Mouse (Mus musculus): ENCODE measurements around the gene Fam120b. TPM values are rescaled to one million over a fixed set of nuclear protein-coding genes. Genes with fewer than 3 reads are reported as not detected.
A peak's percentile ranks its signal among the peaks of the same experiment; 100 is the strongest.

Fam120b gene
- polyA plus RNA-seq, 1 experiment from 2014 or later = 44.4 TPM

DNA sequence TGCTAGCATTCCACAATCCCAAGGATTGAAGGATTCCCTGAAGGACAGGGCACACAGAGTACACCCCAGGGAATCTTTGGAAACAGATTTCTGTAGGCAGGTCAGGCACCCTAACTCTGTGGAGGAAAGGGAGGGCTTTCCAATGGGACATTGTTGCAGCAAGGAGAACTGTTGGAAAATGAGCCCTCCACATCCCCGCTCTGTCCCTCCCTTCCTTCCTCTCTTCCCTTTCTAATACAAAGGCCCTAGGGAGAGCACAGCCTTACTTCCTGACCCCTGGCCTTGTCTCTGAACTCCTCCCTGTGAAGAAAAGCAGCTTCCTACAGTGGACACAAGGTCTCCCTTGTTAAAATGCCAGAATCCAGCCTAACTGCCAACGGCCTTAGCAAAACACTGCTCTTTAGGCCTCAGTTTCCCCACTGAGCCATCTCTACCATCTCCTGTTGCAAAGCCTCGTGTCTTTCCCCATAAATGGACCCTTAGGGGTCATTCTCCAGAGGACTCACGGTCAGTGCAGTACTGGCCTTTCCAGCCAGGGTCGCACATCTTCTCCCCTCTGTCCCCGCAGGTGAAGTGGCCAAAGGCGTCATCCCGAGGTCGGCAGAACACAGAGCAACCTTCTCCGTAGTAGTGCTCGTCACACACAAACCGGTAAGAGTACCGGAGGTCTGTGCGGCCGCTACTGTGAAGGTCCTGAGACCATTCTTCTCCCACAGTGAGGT is 22.9 kb upstream of the Fam120b start:
- H3K9ac ChIP-seq = peak overlapping the region; percentile 97
- 52% methylated on average over 15 of the region's 15 CpGs for WGBS
- no peaks in the 10 kb centered on the region for H3K27me3 ChIP-seq
- H3K27ac ChIP-seq = 0 out of 2 replicates have a peak overlapping the region, but pooled peaks have one; percentile 18
- no peak for ATAC-seq (ENCODE audit: low FRiP score)
- peak overlapping the region; percentile 85 for H3K4me3 ChIP-seq
- H3K4me1 ChIP-seq (replicated peaks) = peaks cover 67% of the 10 kb centered on the region
- H3K4me2 ChIP-seq = peak overlapping the region; percentile 88
- peaks cover 33% of the 10 kb centered on the region for H3K36me3 ChIP-seq
- H3K9me3 ChIP-seq = no peaks in the 10 kb centered on the region

DNA sequence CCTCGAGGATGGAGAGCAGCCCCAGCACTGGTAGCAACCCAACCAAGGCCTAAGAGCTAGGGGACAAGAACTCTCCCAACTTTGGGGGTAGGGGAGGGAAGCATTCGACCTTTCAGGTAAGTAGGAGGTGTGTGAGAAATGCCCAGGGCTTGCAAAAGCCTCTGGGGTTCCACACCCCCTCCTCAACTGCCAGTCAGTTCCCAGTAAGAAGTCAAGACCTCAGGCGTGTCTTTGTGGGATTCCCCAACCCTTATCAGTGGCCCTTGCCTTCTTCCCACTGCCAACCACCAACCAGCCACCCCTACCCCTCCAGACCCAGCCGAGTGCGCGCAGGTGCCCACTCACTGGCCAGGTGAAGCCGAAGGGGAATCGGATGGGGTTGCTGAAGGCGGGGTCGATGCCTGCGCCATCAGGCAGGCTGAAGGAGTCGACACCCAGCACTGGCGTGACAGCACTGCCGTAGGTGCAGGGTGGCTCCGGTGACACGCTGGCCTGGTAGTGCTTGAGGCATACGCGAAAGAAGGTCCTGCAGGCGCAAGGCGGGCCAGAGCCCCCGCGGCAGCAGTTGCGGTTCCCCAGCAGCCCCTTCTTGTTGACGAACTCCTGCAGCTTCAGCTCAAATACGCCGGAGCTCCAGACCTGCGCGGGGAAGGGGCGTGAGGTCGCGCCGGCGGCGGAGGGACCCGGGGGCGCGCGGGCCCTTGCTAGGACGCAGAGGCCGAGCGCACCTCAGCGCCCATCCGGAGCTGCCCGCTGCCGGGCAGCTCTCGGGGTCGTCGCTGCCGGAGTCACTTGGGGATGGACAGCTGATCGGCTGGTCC is 21.5 kb upstream of the Fam120b start:
- no peak for ATAC-seq (ENCODE audit: low FRiP score)

GRCm38 (mm10) chr17:15375224-15375623 is 20.8 kb upstream of the Fam120b start:
- peak overlapping the region; percentile 88 for H3K4me2 ChIP-seq
- peak overlapping the region; percentile 85 for H3K4me3 ChIP-seq
- H3K9ac ChIP-seq = peak overlapping the region; percentile 97
- no peaks in the 10 kb centered on the region for H3K27me3 ChIP-seq
- WGBS = under 1% methylated on average over 18 of the region's 18 CpGs
- no peak for ATAC-seq (ENCODE audit: low FRiP score)
- H3K36me3 ChIP-seq = peaks cover 12% of the 10 kb centered on the region
- peaks cover 77% of the 10 kb centered on the region for H3K4me1 ChIP-seq (replicated peaks)
- peak overlapping the region; percentile 99 for H3K27ac ChIP-seq
- H3K9me3 ChIP-seq = no peaks in the 10 kb centered on the region

More for the DNA sequence above, 21.5 kb upstream of the Fam120b start:
- Histone ChIP-seq H3K27ac (peak overlapping the region; percentile 99), H3K27me3 (no peaks in the 10 kb centered on the region), H3K4me1 (replicated peaks) (peaks cover 78% of the 10 kb centered on the region), H3K9ac (peak overlapping the region; percentile 97), H3K4me3 (peak overlapping the region; percentile 85), H3K36me3 (peaks cover 19% of the 10 kb centered on the region), H3K9me3 (no peaks in the 10 kb centered on the region), H3K4me2 (peak overlapping the region; percentile 88)
- under 1% methylated on average over 50 of the region's 50 CpGs for WGBS

GRCm38 (mm10) chr17:15375701-15376493 is 20.1 kb upstream of the Fam120b start:
- under 1% methylated on average over 69 of the region's 69 CpGs for WGBS
- peak; percentile 64 for ATAC-seq (ENCODE audit: low FRiP score)
- no peaks in the 10 kb centered on the region for H3K9me3 ChIP-seq
- peak overlapping the region; percentile 85 for H3K4me3 ChIP-seq
- H3K27me3 ChIP-seq = no peaks in the 10 kb centered on the region
- peak overlapping the region; percentile 88 for H3K4me2 ChIP-seq
- H3K4me1 ChIP-seq (replicated peaks) = peaks cover 77% of the 10 kb centered on the region
- H3K36me3 ChIP-seq = peaks cover 5% of the 10 kb centered on the region
- H3K27ac ChIP-seq = peak overlapping the region; percentile 99
- H3K9ac ChIP-seq = peak overlapping the region; percentile 97

- Histone ChIP-seq H3K36me3 (peaks cover 1% of the 10 kb centered on the region; the same call in 1 of the 2 replicates), H3K4me2 (peak within 1 kb of the TSS; percentile 88), H3K9me3 (no peaks in the 10 kb centered on the region), H3K4me3 (peak within 1 kb of the TSS; percentile 85), H3K9ac (peak within 1 kb of the TSS; percentile 97), H3K4me1 (replicated peaks) (peaks cover 80% of the 10 kb centered on the region), H3K27ac (peak within 1 kb of the TSS; percentile 99), H3K27me3 (no peaks in the 10 kb centered on the region)
- peak; percentile 44 for ATAC-seq (ENCODE audit: low FRiP score)
- WGBS = under 1% methylated on average over 36 of the region's 36 CpGs
These were observed 19.4 kb upstream of the Fam120b start, which contains the start of gene Dll1 for GRCm38 (mm10) chr17:15376494-15377181. Dll1 (minus strand) TSS chr17:15376872.

GRCm38 (mm10) chr17:15377901-15378300 is 18.1 kb upstream of the Fam120b start:
- Histone ChIP-seq H3K9ac (peak overlapping the region; percentile 97; the same call in 1 of the 2 replicates), H3K4me2 (peak overlapping the region; percentile 88), H3K4me3 (0 out of 2 replicates have a peak overlapping the region, but pooled peaks have one; percentile 85), H3K4me1 (replicated peaks) (peaks cover 76% of the 10 kb centered on the region), H3K27me3 (peaks cover 4% of the 10 kb centered on the region), H3K36me3 (no peaks in the 10 kb centered on the region), H3K27ac (peak overlapping the region; percentile 99), H3K9me3 (no peaks in the 10 kb centered on the region)
- no peak for ATAC-seq (ENCODE audit: low FRiP score)
- WGBS = 0% methylated on average over 1 of the region's 1 CpGs

- H3K27ac ChIP-seq = peak overlapping the region; percentile 99
- 0 out of 2 replicates have a peak overlapping the region, but pooled peaks have one; percentile 88 for H3K4me2 ChIP-seq
- H3K4me1 ChIP-seq (replicated peaks) = peaks cover 69% of the 10 kb centered on the region
- H3K9me3 ChIP-seq = no peaks in the 10 kb centered on the region
- no peaks in the 10 kb centered on the region for H3K36me3 ChIP-seq
- H3K9ac ChIP-seq = no peak overlapping the region
- no peak for ATAC-seq (ENCODE audit: low FRiP score)
- no peak overlapping the region for H3K4me3 ChIP-seq
- peaks cover 5% of the 10 kb centered on the region for H3K27me3 ChIP-seq
- 1% methylated on average over 15 of the region's 15 CpGs for WGBS
These were observed 17.4 kb upstream of the Fam120b start for GRCm38 (mm10) chr17:15378413-15379109.

DNA sequence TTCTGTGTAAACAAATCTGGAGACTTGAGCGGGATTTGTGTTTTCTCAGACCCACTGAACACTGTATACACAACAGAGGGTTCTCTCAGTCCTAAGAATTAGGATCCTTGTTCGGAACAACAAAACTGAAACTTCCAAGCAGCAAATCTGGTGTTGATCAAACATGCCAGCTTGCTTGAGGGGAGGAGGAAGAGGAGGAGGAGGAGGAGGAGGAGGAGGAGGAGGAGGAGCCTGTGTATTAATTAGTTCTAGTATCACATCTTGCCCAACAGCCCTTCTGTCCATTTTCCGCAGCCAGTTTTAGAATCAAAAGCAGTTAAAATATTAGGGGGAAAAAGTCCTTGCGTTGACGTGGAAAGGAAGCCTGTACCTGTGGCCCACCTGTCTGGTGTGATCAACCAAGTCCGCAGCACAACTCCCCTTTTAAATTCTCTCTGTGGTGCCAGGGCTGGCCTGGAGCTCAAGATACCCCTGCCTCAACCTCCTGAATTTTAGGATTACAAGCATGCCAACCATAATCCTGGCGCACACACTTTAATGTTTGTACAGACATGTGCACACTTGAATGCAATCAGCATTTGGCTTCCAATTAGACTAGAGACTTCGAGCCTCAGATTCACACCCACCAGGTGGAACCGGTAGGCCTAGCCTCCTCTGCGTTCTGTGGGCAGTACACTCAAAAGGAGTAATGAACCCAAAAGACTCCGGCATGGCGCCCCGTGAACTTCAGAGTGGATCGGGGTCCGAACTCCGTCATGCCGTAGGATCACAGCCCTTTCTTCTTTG is 16.1 kb upstream of the Fam120b start:
- no peak for ATAC-seq (ENCODE audit: low FRiP score)
- Histone ChIP-seq H3K36me3 (no peaks in the 10 kb centered on the region), H3K9ac (peak overlapping the region; percentile 68), H3K4me3 (peak overlapping the region; percentile 41), H3K9me3 (no peaks in the 10 kb centered on the region), H3K4me2 (peak overlapping the region; percentile 72), H3K27ac (peak overlapping the region; percentile 76; the same call in 1 of the 2 replicates), H3K4me1 (replicated peaks) (peaks cover 58% of the 10 kb centered on the region), H3K27me3 (peaks cover 8% of the 10 kb centered on the region)
- WGBS = 4% methylated on average over 17 of the region's 17 CpGs

GRCm38 (mm10) chr17:15380641-15381051 is 15.4 kb upstream of the Fam120b start:
- Histone ChIP-seq H3K4me2 (peak overlapping the region; percentile 72), H3K9ac (peak overlapping the region; percentile 68), H3K27ac (peak overlapping the region; percentile 76), H3K9me3 (no peaks in the 10 kb centered on the region), H3K27me3 (peaks cover 8% of the 10 kb centered on the region), H3K4me1 (replicated peaks) (peaks cover 58% of the 10 kb centered on the region), H3K4me3 (peak overlapping the region; percentile 41), H3K36me3 (no peaks in the 10 kb centered on the region)
- under 1% methylated on average over 27 of the region's 27 CpGs for WGBS
- ATAC-seq (ENCODE audit: low FRiP score) = peak; percentile 49

DNA sequence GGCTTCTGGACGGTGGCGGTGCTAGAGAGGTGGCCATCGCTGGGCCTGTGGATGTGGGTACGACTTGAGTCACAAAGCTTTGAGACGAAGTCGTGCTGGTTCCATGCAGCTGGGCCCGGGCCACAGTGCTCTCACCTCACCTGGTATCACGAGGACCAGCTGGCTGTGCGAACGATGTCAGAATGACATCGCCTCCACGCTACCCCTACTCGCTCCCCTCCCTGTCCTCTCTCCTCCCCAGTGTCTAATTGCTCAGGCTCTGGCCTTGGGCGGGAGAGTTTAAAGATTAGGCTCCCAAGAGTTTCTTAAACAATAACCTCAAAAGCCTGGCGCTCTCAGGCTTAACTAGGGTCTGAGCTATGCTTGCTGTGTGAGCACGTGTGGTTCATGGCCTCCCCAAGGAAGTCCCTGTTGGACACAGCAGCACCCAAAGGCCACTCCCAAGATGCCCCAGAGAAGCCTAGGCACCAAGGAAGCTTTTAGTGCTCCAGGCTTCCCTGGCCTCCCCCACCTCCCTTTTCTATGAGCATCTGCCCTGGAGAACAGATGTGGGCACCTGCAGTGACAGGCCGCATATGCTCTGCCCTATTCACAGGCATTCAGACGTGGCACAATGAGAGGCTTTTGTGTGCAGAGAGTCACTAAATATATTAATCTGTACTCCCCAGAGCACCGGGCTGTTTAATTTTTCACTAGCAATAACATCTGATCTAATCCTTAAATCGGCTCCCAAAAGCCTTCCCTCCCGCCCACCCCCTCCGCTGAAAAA is 14.7 kb upstream of the Fam120b start:
- peak overlapping the region; percentile 72 for H3K4me2 ChIP-seq
- peak overlapping the region; percentile 68 for H3K9ac ChIP-seq
- peak; percentile 43 for ATAC-seq (ENCODE audit: low FRiP score)
- H3K9me3 ChIP-seq = no peaks in the 10 kb centered on the region
- H3K27ac ChIP-seq = peak overlapping the region; percentile 76
- no peaks in the 10 kb centered on the region for H3K36me3 ChIP-seq
- peaks cover 8% of the 10 kb centered on the region for H3K27me3 ChIP-seq
- peak overlapping the region; percentile 41 for H3K4me3 ChIP-seq
- peaks cover 58% of the 10 kb centered on the region for H3K4me1 ChIP-seq (replicated peaks)
- WGBS = 2% methylated on average over 22 of the region's 22 CpGs
